10 mouse cellular contexts compared by ENCODE assay signal in genomic region chr7:58924975-58925374, GRCm38 (mm10).
"Had no signal": no experiment of that assay in that cellular context is flagged by ENCODE, and none has a peak within 500 bp of the region (broad histone marks: within the 10 kb centered on the region; RNA-seq: fewer than 3 reads in every experiment).

No protein-coding gene starts in this region.

- ATAC-seq: lung, postnatal 0 days; midbrain, embryonic 13.5 days; midbrain, embryonic 15.5 days had no signal

- DNase-seq: lung, adult 2 months; lung, postnatal 14 days; lung, postnatal 36 days; right cerebral cortex, postnatal 14 days; thymus, adult 2 months; thymus, postnatal 25 days; thymus, postnatal 4 days had no signal
